20 mouse cellular contexts compared by ENCODE assay signal in genomic region chr2:30267466-30267865, GRCm38 (mm10). TPM values are rescaled to one million over a fixed set of nuclear protein-coding genes. Genes with fewer than 3 reads are reported as not detected.
DNase-seq lines count a peak whose midpoint lies in the region; ATAC-seq and TF ChIP-seq lines count a peak whose summit lies in the region.
"Had no signal": no experiment of that assay in that cellular context is flagged by ENCODE, and none has a peak within 500 bp of the region (broad histone marks: within the 10 kb centered on the region; RNA-seq: fewer than 3 reads in every experiment).

No protein-coding gene starts in this region.

- H3K27ac ChIP-seq in kidney, adult 2 months (ENCODE audit: insufficient read depth, low read depth, low read length): peak overlapping the region; percentile 93
- no peak overlapping the region for H3K27ac ChIP-seq in MEL (ENCODE audit: control insufficient read depth, low read depth, low read length)
- H3K27ac ChIP-seq in liver, embryonic 15.5 days (replicated peaks): no peak overlapping the region
- H3K27ac ChIP-seq in midbrain, embryonic 14.5 days (replicated peaks; ENCODE audit: low read depth, low read length): no peak overlapping the region

- no peak for TF ChIP-seq CTCF in kidney, adult 2 months (conservative IDR thresholded peaks at IDR 0.05; ENCODE audit: insufficient read depth, insufficient read length, low read depth, low read length)
- TF ChIP-seq CTCF in MEL (IDR thresholded peaks at IDR 0.05 in 2 of 3, conservative IDR thresholded peaks at IDR 0.05 in 1 of 3; ENCODE audit: control insufficient read depth in 1 of 3, insufficient read depth in 1 of 3, low read depth in 2 of 3, low read length in 3 of 3, poor library complexity in 1 of 3, severe bottlenecking in 1 of 3): no peak

- H3K4me3 ChIP-seq in kidney, adult 2 months (ENCODE audit: insufficient read depth, low read depth, low read length): peak overlapping the region; percentile 39; the same call in 1 of the 2 replicates
- H3K4me3 ChIP-seq in MEL (ENCODE audit: control insufficient read depth in 1 of 2, insufficient read depth in 1 of 2, low read depth in 2 of 2, low read length in 2 of 2): no peak overlapping the region
- no peak overlapping the region; the same call in 1 of the 2 replicates for H3K4me3 ChIP-seq in liver, embryonic 15.5 days (replicated peaks)
- no peak overlapping the region for H3K4me3 ChIP-seq in midbrain, embryonic 14.5 days (replicated peaks; ENCODE audit: low read depth, low read length)
- H3K4me3 ChIP-seq: midbrain, embryonic 13.5 days; neural tube, embryonic 13.5 days had no signal

- no peak for ATAC-seq in liver, embryonic 15.5 days (ENCODE audit: insufficient read depth)
- no peak for ATAC-seq in midbrain, embryonic 14.5 days (ENCODE audit: low FRiP score, low TSS enrichment)
- ATAC-seq: inflammation-experienced regulatory T-cells, adult 6 months; midbrain, embryonic 13.5 days had no signal

- no peaks in the 10 kb centered on the region; the same call in 1 of the 2 replicates for H3K79me2 ChIP-seq in MEL (ENCODE audit: control insufficient read depth, insufficient read depth, low read length, poor library complexity)

- H3K27me3 ChIP-seq in kidney, adult 2 months (replicated peaks; ENCODE audit: control insufficient read depth, insufficient read depth, low read length): no peaks in the 10 kb centered on the region
- no peaks in the 10 kb centered on the region for H3K27me3 ChIP-seq in MEL (ENCODE audit: control insufficient read depth in 1 of 2, insufficient read depth in 2 of 2, low read length in 2 of 2)
- H3K27me3 ChIP-seq in liver, embryonic 15.5 days: no peaks in the 10 kb centered on the region
- H3K27me3 ChIP-seq in midbrain, embryonic 14.5 days (ENCODE audit: control insufficient read depth, insufficient read depth, low read length): no peaks in the 10 kb centered on the region
- H3K27me3 ChIP-seq: CH12.LX; midbrain, embryonic 13.5 days; neural tube, embryonic 13.5 days had no signal

- no peak for TF ChIP-seq RAD21 in MEL (IDR thresholded peaks at IDR 0.05; ENCODE audit: low read depth, low read length)

- no peak overlapping the region for H3K9ac ChIP-seq in MEL (ENCODE audit: control insufficient read depth, low read depth, low read length, poor library complexity, severe bottlenecking)
- H3K9ac ChIP-seq in liver, embryonic 15.5 days: no peak overlapping the region
- no peak overlapping the region for H3K9ac ChIP-seq in midbrain, embryonic 14.5 days (replicated peaks; ENCODE audit: low read length)
- H3K9ac ChIP-seq: midbrain, embryonic 13.5 days; neural tube, embryonic 13.5 days had no signal

- WGBS in kidney, adult 2 months: 95% methylated on average over 2 of the region's 2 CpGs
- WGBS in liver, embryonic 15.5 days (ENCODE audit: insufficient replicate concordance): 78% methylated on average over 2 of the region's 2 CpGs
- WGBS in midbrain, embryonic 14.5 days: 94% methylated on average over 2 of the region's 2 CpGs

- H3K36me3 ChIP-seq in kidney, adult 2 months (ENCODE audit: control insufficient read depth, insufficient read depth, low read length): no peaks in the 10 kb centered on the region
- peaks cover 0 to 20% of the 10 kb centered on the region in 2 experiments; a peak in 2 of 4 replicates for H3K36me3 ChIP-seq in MEL (ENCODE audit: control insufficient read depth in 1 of 2, insufficient read depth in 2 of 2, low read length in 2 of 2)
- peaks cover 24% of the 10 kb centered on the region for H3K36me3 ChIP-seq in liver, embryonic 15.5 days (replicated peaks)
- peaks cover 32% of the 10 kb centered on the region for H3K36me3 ChIP-seq in midbrain, embryonic 14.5 days (ENCODE audit: control insufficient read depth, insufficient read depth, low read length)

- DNase-seq in cerebellum, adult 9-10 months: peak; percentile 11
- DNase-seq in cerebellum, adult 11-12 months: no peak
- no peak for DNase-seq in kidney, adult 2 months
- no peak for DNase-seq in kidney, postnatal 25 days
- no peak for DNase-seq in MEL (ENCODE audit: low read depth, low spot score)
- no peak for DNase-seq in midbrain, embryonic 14.5 days
- DNase-seq in frontal cortex, adult 2 months (ENCODE audit: extremely low spot score in 1 of 2, low spot score in 1 of 2): no peak
- DNase-seq: cerebellum, adult 8-10 months; thymus, postnatal 14 days had no signal

- no peaks in the 10 kb centered on the region for H3K9me3 ChIP-seq in MEL (replicated peaks; ENCODE audit: insufficient read depth, low read length)
- no peaks in the 10 kb centered on the region for H3K9me3 ChIP-seq in liver, embryonic 15.5 days (replicated peaks)
- H3K9me3 ChIP-seq in midbrain, embryonic 14.5 days (ENCODE audit: control insufficient read depth, low read length): no peaks in the 10 kb centered on the region
- H3K9me3 ChIP-seq: midbrain, embryonic 13.5 days; neural tube, embryonic 13.5 days had no signal

- peaks cover 53% of the 10 kb centered on the region for H3K4me1 ChIP-seq in kidney, adult 2 months (ENCODE audit: control insufficient read depth, insufficient read depth, low read length)
- peaks cover 19 to 25% of the 10 kb centered on the region in 2 experiments for H3K4me1 ChIP-seq in MEL (ENCODE audit: control insufficient read depth in 1 of 2, insufficient read depth in 2 of 2, low read length in 2 of 2)
- peaks cover 46% of the 10 kb centered on the region for H3K4me1 ChIP-seq in liver, embryonic 15.5 days (replicated peaks)
- 0 out of 2 replicates have a peak, but pooled peaks cover 12% of the 10 kb centered on the region for H3K4me1 ChIP-seq in midbrain, embryonic 14.5 days (ENCODE audit: control insufficient read depth, insufficient read depth, low read length)

- no peak for TF ChIP-seq POLR2A in kidney, adult 2 months (IDR thresholded peaks at IDR 0.05; ENCODE audit: low read depth, low read length)
- no peak for TF ChIP-seq POLR2A in MEL (IDR thresholded peaks at IDR 0.05; ENCODE audit: control insufficient read depth in 1 of 2, insufficient read depth in 1 of 2, low read depth in 1 of 2, low read length in 2 of 2, poor library complexity in 1 of 2)

- peak overlapping the region; percentile 44 for H3K4me2 ChIP-seq in liver, embryonic 15.5 days
- H3K4me2 ChIP-seq in midbrain, embryonic 14.5 days (ENCODE audit: low read length): no peak overlapping the region
- H3K4me2 ChIP-seq: midbrain, embryonic 13.5 days; neural tube, embryonic 13.5 days had no signal

- TF ChIP-seq EP300 in MEL (IDR thresholded peaks at IDR 0.05; ENCODE audit: low read depth in 1 of 2, low read length in 2 of 2): no peak

TF ChIP-seq in MEL, 35 proteins besides CTCF, POLR2A, EP300 and RAD21:
- no peak for TF ChIP-seq CHD2 (IDR thresholded peaks at IDR 0.05; ENCODE audit: low read length)
- peak; percentile 82; the same call in 1 of the 2 replicates for TF ChIP-seq POLR2AphosphoS5 (IDR thresholded peaks at IDR 0.05; ENCODE audit: borderline replicate concordance, low read depth, low read length)
- no peak for TF ChIP-seq MYB (IDR thresholded peaks at IDR 0.05; ENCODE audit: low read depth, low read length)

RNA-seq across cellular contexts. Expression of gene Phyhd1, which starts 1.5 kb away (rescaled TPM):
- 117 and 130 TPM in 2 replicates for polyA plus RNA-seq in kidney, adult 2 months (2012; rRNA removed)
- 0.19 TPM in 1 of 2 replicates, not detected in the other for total RNA-seq in MEL (2012; rRNA removed)
- polyA plus RNA-seq in MEL (2012; ENCODE audit: insufficient read depth in 1 of 2, insufficient read length in 2 of 2, low read depth in 1 of 2, low replicate concordance in 2 of 2, missing spikeins in 1 of 2): 1 to 10 TPM in 1 of 2 experiments, not detected in 1; 1.6 TPM
- polyA plus RNA-seq in liver, embryonic 15.5 days (2015; fragmentation: Nextera tagmentation; extraction: Ambion mirVana): 13.0 and 15.7 TPM in 2 replicates
- 4.9 and 6.0 TPM in 2 replicates for polyA plus RNA-seq in midbrain, embryonic 14.5 days (2014; fragmentation: Nextera tagmentation; extraction: Ambion mirVana)
- 33.8 and 34.0 TPM in 2 replicates for polyA plus RNA-seq in frontal cortex, adult 2 months (2012; rRNA removed)

RNA-seq across cellular contexts. Expression of gene Gm28038, which starts 13.4 kb away (rescaled TPM):
- not detected in 2 replicates for polyA plus RNA-seq in kidney, adult 2 months (2012; rRNA removed)
- total RNA-seq in MEL (2012; rRNA removed): not detected in 2 replicates
- polyA plus RNA-seq in MEL (2012; ENCODE audit: insufficient read depth in 1 of 2, insufficient read length in 2 of 2, low read depth in 1 of 2, low replicate concordance in 2 of 2, missing spikeins in 1 of 2): not detected
- not detected in 2 replicates for polyA plus RNA-seq in liver, embryonic 15.5 days (2015; fragmentation: Nextera tagmentation; extraction: Ambion mirVana)
- not detected in 2 replicates for polyA plus RNA-seq in midbrain, embryonic 14.5 days (2014; fragmentation: Nextera tagmentation; extraction: Ambion mirVana)
- polyA plus RNA-seq in frontal cortex, adult 2 months (2012; rRNA removed): not detected in 2 replicates
- total RNA-seq: CH12.LX; heart, adult 18-20 months; hematopoietic stem cell, adult 5-6 weeks; left cerebral cortex, postnatal 10 days had no signal
- polyA plus RNA-seq: erythroblast, embryonic 14.5 days; lung, embryonic 16.5 days; midbrain, embryonic 13.5 days; neural tube, embryonic 13.5 days; stomach, embryonic 14.5 days had no signal

RNA-seq across cellular contexts. Expression of gene Dolk, which starts 18.7 kb away (rescaled TPM):
- 29.6 and 32.4 TPM in 2 replicates for polyA plus RNA-seq in kidney, adult 2 months (2012; rRNA removed)
- 13.7 and 21.7 TPM in 2 replicates for total RNA-seq in MEL (2012; rRNA removed)
- 10 to 100 TPM in 1 of 2 experiments, not detected in 1; 18.5 TPM for polyA plus RNA-seq in MEL (2012; ENCODE audit: insufficient read depth in 1 of 2, insufficient read length in 2 of 2, low read depth in 1 of 2, low replicate concordance in 2 of 2, missing spikeins in 1 of 2)
- polyA plus RNA-seq in liver, embryonic 15.5 days (2015; fragmentation: Nextera tagmentation; extraction: Ambion mirVana): 12.0 and 14.3 TPM in 2 replicates
- polyA plus RNA-seq in midbrain, embryonic 14.5 days (2014; fragmentation: Nextera tagmentation; extraction: Ambion mirVana): 32.2 and 32.7 TPM in 2 replicates
- 14.3 and 16.3 TPM in 2 replicates for polyA plus RNA-seq in frontal cortex, adult 2 months (2012; rRNA removed)

RNA-seq across cellular contexts. Expression of gene Nup188, which starts 18.7 kb away (rescaled TPM):
- polyA plus RNA-seq in kidney, adult 2 months (2012; rRNA removed): 17.5 and 18.7 TPM in 2 replicates
- total RNA-seq in MEL (2012; rRNA removed): 58.6 and 63.2 TPM in 2 replicates
- 100 to 1,000 TPM in 1 of 2 experiments, not detected in 1; 119 TPM for polyA plus RNA-seq in MEL (2012; ENCODE audit: insufficient read depth in 1 of 2, insufficient read length in 2 of 2, low read depth in 1 of 2, low replicate concordance in 2 of 2, missing spikeins in 1 of 2)
- 13.6 and 14.0 TPM in 2 replicates for polyA plus RNA-seq in liver, embryonic 15.5 days (2015; fragmentation: Nextera tagmentation; extraction: Ambion mirVana)
- 20.5 and 26.0 TPM in 2 replicates for polyA plus RNA-seq in midbrain, embryonic 14.5 days (2014; fragmentation: Nextera tagmentation; extraction: Ambion mirVana)
- polyA plus RNA-seq in frontal cortex, adult 2 months (2012; rRNA removed): 18.3 and 19.4 TPM in 2 replicates

RNA-seq across cellular contexts. Expression of gene Gm28035, which starts 27.1 kb away (rescaled TPM):
- polyA plus RNA-seq in kidney, adult 2 months (2012; rRNA removed): 6.4 and 12.7 TPM in 2 replicates
- 0.10 TPM in 1 of 2 replicates, not detected in the other for total RNA-seq in MEL (2012; rRNA removed)
- polyA plus RNA-seq in MEL (2012; ENCODE audit: insufficient read depth in 1 of 2, insufficient read length in 2 of 2, low read depth in 1 of 2, low replicate concordance in 2 of 2, missing spikeins in 1 of 2): under 1 TPM in 1 of 2 experiments, not detected in 1; 0.26 TPM
- polyA plus RNA-seq in liver, embryonic 15.5 days (2015; fragmentation: Nextera tagmentation; extraction: Ambion mirVana): 0.10 and 0.16 TPM in 2 replicates
- 0.25 TPM in 1 of 2 replicates, not detected in the other for polyA plus RNA-seq in midbrain, embryonic 14.5 days (2014; fragmentation: Nextera tagmentation; extraction: Ambion mirVana)
- 22.6 and 24.8 TPM in 2 replicates for polyA plus RNA-seq in frontal cortex, adult 2 months (2012; rRNA removed)
- polyA plus RNA-seq: erythroblast, embryonic 14.5 days had no signal
